Mouse (Mus musculus): ENCODE results near the gene Galnt18. TPM values are rescaled to one million over a fixed set of nuclear protein-coding genes. Genes with fewer than 3 reads are reported as not detected.

The Galnt18 gene
- polyA plus RNA-seq, 1 experiment from 2014 or later = 19.2 TPM

GRCm38 (mm10) chr7:111694312-111694711 is 85.5 kb downstream of the Galnt18 start:
- Histone ChIP-seq H3K27ac (ENCODE audit: low read length) (peak overlapping the region; percentile 94), H3K27me3 (ENCODE audit: control insufficient read depth, insufficient read depth, low read length) (no peaks in the 10 kb centered on the region), H3K9ac (ENCODE audit: low read length) (no peak overlapping the region), H3K9me3 (replicated peaks; ENCODE audit: control insufficient read depth, low read length) (no peaks in the 10 kb centered on the region), H3K4me1 (ENCODE audit: control insufficient read depth, insufficient read depth, low read length) (peaks cover 31% of the 10 kb centered on the region), H3K4me2 (ENCODE audit: low read depth, low read length) (no peak overlapping the region), H3K36me3 (ENCODE audit: control insufficient read depth, insufficient read depth) (no peaks in the 10 kb centered on the region), H3K4me3 (ENCODE audit: low read length) (no peak overlapping the region)
- WGBS = 45% methylated on average over 6 of the region's 6 CpGs
- peak; percentile 39 for ATAC-seq (replicated peaks; ENCODE audit: extremely low read depth, insufficient read depth, low FRiP score)

- H3K9ac ChIP-seq (ENCODE audit: low read length) = 0 out of 2 replicates have a peak overlapping the region, but pooled peaks have one; percentile 22
- H3K4me3 ChIP-seq (ENCODE audit: low read length) = peak overlapping the region; percentile 31; the same call in 1 of the 2 replicates
- peaks cover 31% of the 10 kb centered on the region for H3K4me1 ChIP-seq (ENCODE audit: control insufficient read depth, insufficient read depth, low read length)
- peak overlapping the region; percentile 94 for H3K27ac ChIP-seq (ENCODE audit: low read length)
- H3K4me2 ChIP-seq (ENCODE audit: low read depth, low read length) = peak overlapping the region; percentile 55
- ATAC-seq (replicated peaks; ENCODE audit: extremely low read depth, insufficient read depth, low FRiP score) = peak; percentile 93
- WGBS = 41% methylated on average over 9 of the region's 9 CpGs
- H3K9me3 ChIP-seq (replicated peaks; ENCODE audit: control insufficient read depth, low read length) = no peaks in the 10 kb centered on the region
- H3K27me3 ChIP-seq (ENCODE audit: control insufficient read depth, insufficient read depth, low read length) = no peaks in the 10 kb centered on the region
- no peaks in the 10 kb centered on the region for H3K36me3 ChIP-seq (ENCODE audit: control insufficient read depth, insufficient read depth)
Observed at GRCm38 (mm10) chr7:111692641-111693261, 87.0 kb downstream of the Galnt18 start.

- Histone ChIP-seq H3K9me3 (replicated peaks; ENCODE audit: control insufficient read depth, low read length) (no peaks in the 10 kb centered on the region; the same call in 1 of the 2 replicates), H3K4me3 (ENCODE audit: low read length) (no peak overlapping the region), H3K4me2 (ENCODE audit: low read depth, low read length) (no peak overlapping the region), H3K27me3 (ENCODE audit: control insufficient read depth, insufficient read depth, low read length) (no peaks in the 10 kb centered on the region), H3K4me1 (ENCODE audit: control insufficient read depth, insufficient read depth, low read length) (peaks cover 19% of the 10 kb centered on the region), H3K27ac (ENCODE audit: low read length) (no peak overlapping the region), H3K36me3 (ENCODE audit: control insufficient read depth, insufficient read depth) (peaks cover 3% of the 10 kb centered on the region; the same call in 1 of the 2 replicates), H3K9ac (ENCODE audit: low read length) (no peak overlapping the region)
- WGBS = 98% methylated on average over 3 of the region's 3 CpGs
- ATAC-seq (replicated peaks; ENCODE audit: extremely low read depth, insufficient read depth, low FRiP score) = no peak
Observed at GRCm38 (mm10) chr7:111680108-111680507, 99.7 kb downstream of the Galnt18 start.

- Histone ChIP-seq H3K9ac (ENCODE audit: low read length) (no peak overlapping the region), H3K27ac (ENCODE audit: low read length) (no peak overlapping the region), H3K9me3 (replicated peaks; ENCODE audit: control insufficient read depth, low read length) (no peaks in the 10 kb centered on the region; the same call in 1 of the 2 replicates), H3K27me3 (ENCODE audit: control insufficient read depth, insufficient read depth, low read length) (no peaks in the 10 kb centered on the region), H3K4me3 (ENCODE audit: low read length) (no peak overlapping the region), H3K4me1 (ENCODE audit: control insufficient read depth, insufficient read depth, low read length) (peaks cover 35% of the 10 kb centered on the region), H3K4me2 (ENCODE audit: low read depth, low read length) (no peak overlapping the region), H3K36me3 (ENCODE audit: control insufficient read depth, insufficient read depth) (peaks cover 3% of the 10 kb centered on the region; the same call in 1 of the 2 replicates)
- 0 out of 2 replicates have a peak, but pooled peaks have one; percentile 56 for ATAC-seq (replicated peaks; ENCODE audit: extremely low read depth, insufficient read depth, low FRiP score)
- 52% methylated on average over 3 of the region's 3 CpGs for WGBS
Observed at GRCm38 (mm10) chr7:111676483-111676882, 103.3 kb downstream of the Galnt18 start.

GRCm38 (mm10) chr7:111672467-111672866 is 107.3 kb downstream of the Galnt18 start:
- H3K9me3 ChIP-seq (replicated peaks; ENCODE audit: control insufficient read depth, low read length) = no peaks in the 10 kb centered on the region
- H3K9ac ChIP-seq (ENCODE audit: low read length) = no peak overlapping the region

DNA sequence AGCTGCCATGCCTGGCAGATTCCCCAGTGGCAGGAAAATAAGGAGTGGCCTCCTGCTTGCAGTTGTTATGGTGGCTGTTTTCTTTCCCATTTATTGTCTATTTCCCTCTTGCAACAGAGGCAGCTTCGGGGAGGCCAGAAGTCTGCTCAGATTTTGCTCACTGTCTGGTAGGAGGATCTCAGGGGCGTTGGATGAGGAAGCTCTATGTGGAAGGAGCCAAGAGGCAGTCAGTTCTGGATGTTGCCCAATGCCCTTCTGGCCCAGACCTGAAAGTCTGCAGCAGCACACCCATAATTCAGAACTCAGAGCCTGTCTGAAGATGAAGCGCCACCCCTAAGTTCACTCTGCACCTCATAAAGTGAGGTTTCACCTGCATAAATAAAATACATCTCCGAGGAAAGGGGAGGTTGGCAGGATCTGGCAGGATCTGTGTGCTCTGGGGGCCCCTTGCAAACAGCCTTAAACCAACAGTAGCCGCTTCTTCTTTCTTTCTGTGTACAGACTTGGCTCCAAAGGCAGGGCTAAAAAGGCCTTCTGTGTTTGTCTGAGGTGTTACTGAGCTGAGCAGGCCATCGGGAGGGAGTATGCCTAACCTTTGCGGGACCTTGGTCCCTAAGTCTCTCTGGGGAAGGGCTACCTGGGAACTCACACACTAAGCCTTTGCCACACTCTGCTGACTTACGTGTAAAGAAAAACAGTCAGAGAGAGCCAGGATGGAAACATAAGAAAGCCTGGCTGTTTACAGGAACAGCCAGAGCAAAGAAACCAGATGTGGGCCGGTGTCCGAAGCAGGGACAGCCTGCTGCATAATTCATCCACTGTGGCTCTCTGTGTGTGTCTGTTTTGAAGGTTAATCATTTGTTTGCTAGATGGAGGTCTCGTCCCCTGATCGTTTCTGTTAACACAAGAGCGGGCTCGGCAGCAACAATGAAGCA is 116.4 kb downstream of the Galnt18 start:
- WGBS = 76% methylated on average over 14 of the region's 14 CpGs
- Histone ChIP-seq H3K4me2 (ENCODE audit: low read depth, low read length) (no peak overlapping the region), H3K4me3 (ENCODE audit: low read length) (no peak overlapping the region), H3K27me3 (ENCODE audit: control insufficient read depth, insufficient read depth, low read length) (no peaks in the 10 kb centered on the region), H3K4me1 (ENCODE audit: control insufficient read depth, insufficient read depth, low read length) (no peaks in the 10 kb centered on the region), H3K9me3 (replicated peaks; ENCODE audit: control insufficient read depth, low read length) (no peaks in the 10 kb centered on the region), H3K36me3 (ENCODE audit: control insufficient read depth, insufficient read depth) (no peaks in the 10 kb centered on the region), H3K9ac (ENCODE audit: low read length) (no peak overlapping the region), H3K27ac (ENCODE audit: low read length) (no peak overlapping the region)
- no peak for ATAC-seq (replicated peaks; ENCODE audit: extremely low read depth, insufficient read depth, low FRiP score)

More at GRCm38 (mm10) chr7:111672467-111672866, 107.3 kb downstream of the Galnt18 start:
- no peak for ATAC-seq (replicated peaks; ENCODE audit: extremely low read depth, insufficient read depth, low FRiP score)
- no peak overlapping the region for H3K4me2 ChIP-seq (ENCODE audit: low read depth, low read length)
- no peak overlapping the region for H3K4me3 ChIP-seq (ENCODE audit: low read length)
- H3K36me3 ChIP-seq (ENCODE audit: control insufficient read depth, insufficient read depth) = no peaks in the 10 kb centered on the region
- WGBS = 53% methylated on average over 4 of the region's 4 CpGs
- peaks cover 33% of the 10 kb centered on the region for H3K4me1 ChIP-seq (ENCODE audit: control insufficient read depth, insufficient read depth, low read length)
- H3K27me3 ChIP-seq (ENCODE audit: control insufficient read depth, insufficient read depth, low read length) = no peaks in the 10 kb centered on the region
- H3K27ac ChIP-seq (ENCODE audit: low read length) = no peak overlapping the region

- 62% methylated on average over 4 of the region's 4 CpGs for WGBS
- Histone ChIP-seq H3K27ac (ENCODE audit: low read length) (no peak overlapping the region), H3K27me3 (ENCODE audit: control insufficient read depth, insufficient read depth, low read length) (no peaks in the 10 kb centered on the region), H3K4me2 (ENCODE audit: low read depth, low read length) (no peak overlapping the region), H3K9me3 (replicated peaks; ENCODE audit: control insufficient read depth, low read length) (no peaks in the 10 kb centered on the region), H3K9ac (ENCODE audit: low read length) (no peak overlapping the region), H3K4me1 (ENCODE audit: control insufficient read depth, insufficient read depth, low read length) (no peaks in the 10 kb centered on the region), H3K4me3 (ENCODE audit: low read length) (no peak overlapping the region), H3K36me3 (ENCODE audit: control insufficient read depth, insufficient read depth) (no peaks in the 10 kb centered on the region)
- ATAC-seq (replicated peaks; ENCODE audit: extremely low read depth, insufficient read depth, low FRiP score) = no peak
Observed at GRCm38 (mm10) chr7:111658579-111658978, 121.2 kb downstream of the Galnt18 start.

GRCm38 (mm10) chr7:111655002-111655401 is 124.8 kb downstream of the Galnt18 start:
- ATAC-seq (replicated peaks; ENCODE audit: extremely low read depth, insufficient read depth, low FRiP score) = no peak
- Histone ChIP-seq H3K27ac (ENCODE audit: low read length) (no peak overlapping the region), H3K36me3 (ENCODE audit: control insufficient read depth, insufficient read depth) (no peaks in the 10 kb centered on the region), H3K4me2 (ENCODE audit: low read depth, low read length) (no peak overlapping the region), H3K9me3 (replicated peaks; ENCODE audit: control insufficient read depth, low read length) (no peaks in the 10 kb centered on the region), H3K27me3 (ENCODE audit: control insufficient read depth, insufficient read depth, low read length) (no peaks in the 10 kb centered on the region), H3K9ac (ENCODE audit: low read length) (no peak overlapping the region), H3K4me1 (ENCODE audit: control insufficient read depth, insufficient read depth, low read length) (no peaks in the 10 kb centered on the region), H3K4me3 (ENCODE audit: low read length) (no peak overlapping the region)
- 89% methylated on average over 8 of the region's 8 CpGs for WGBS

DNA sequence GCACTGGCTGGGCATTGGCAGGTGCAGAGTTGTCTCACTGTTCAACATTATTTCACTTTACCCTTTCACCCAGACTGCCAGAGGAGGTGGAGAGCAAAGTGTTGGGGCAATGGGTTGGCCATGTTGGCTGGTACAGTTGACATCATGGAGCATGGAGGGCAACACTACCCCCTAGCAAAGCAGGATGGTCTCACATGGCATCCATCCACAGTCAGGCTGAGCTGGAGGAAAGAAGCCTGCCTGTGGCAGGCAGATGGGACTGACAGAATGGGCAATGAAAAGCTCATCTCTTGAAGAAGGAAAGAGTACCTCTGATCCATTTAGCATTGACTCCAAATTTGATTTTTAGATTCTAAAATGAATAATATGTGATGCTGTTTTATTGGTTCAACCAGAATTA is 125.3 kb downstream of the Galnt18 start:
- no peak overlapping the region for H3K4me3 ChIP-seq (ENCODE audit: low read length)
- no peaks in the 10 kb centered on the region for H3K9me3 ChIP-seq (replicated peaks; ENCODE audit: control insufficient read depth, low read length)
- H3K4me2 ChIP-seq (ENCODE audit: low read depth, low read length) = no peak overlapping the region
- H3K27me3 ChIP-seq (ENCODE audit: control insufficient read depth, insufficient read depth, low read length) = no peaks in the 10 kb centered on the region
- H3K9ac ChIP-seq (ENCODE audit: low read length) = no peak overlapping the region
- ATAC-seq (replicated peaks; ENCODE audit: extremely low read depth, insufficient read depth, low FRiP score) = no peak
- no peaks in the 10 kb centered on the region for H3K4me1 ChIP-seq (ENCODE audit: control insufficient read depth, insufficient read depth, low read length)
- no peaks in the 10 kb centered on the region for H3K36me3 ChIP-seq (ENCODE audit: control insufficient read depth, insufficient read depth)
- no peak overlapping the region for H3K27ac ChIP-seq (ENCODE audit: low read length)

All from heart, embryonic 16.5 days (tissue).